Mouse (Mus musculus): ENCODE results near the gene Dhdds. TPM values are rescaled to one million over a fixed set of nuclear protein-coding genes. Genes with fewer than 3 reads are reported as not detected.
"Not testable (repeated sequence)": the region's sequence is repeated elsewhere in the genome, so short reads cannot be mapped to it uniquely, and the experiment has no call there.

Gene Dhdds
- polyA plus RNA-seq, 1 experiment from 2014 or later, result 38.1 TPM

DNA sequence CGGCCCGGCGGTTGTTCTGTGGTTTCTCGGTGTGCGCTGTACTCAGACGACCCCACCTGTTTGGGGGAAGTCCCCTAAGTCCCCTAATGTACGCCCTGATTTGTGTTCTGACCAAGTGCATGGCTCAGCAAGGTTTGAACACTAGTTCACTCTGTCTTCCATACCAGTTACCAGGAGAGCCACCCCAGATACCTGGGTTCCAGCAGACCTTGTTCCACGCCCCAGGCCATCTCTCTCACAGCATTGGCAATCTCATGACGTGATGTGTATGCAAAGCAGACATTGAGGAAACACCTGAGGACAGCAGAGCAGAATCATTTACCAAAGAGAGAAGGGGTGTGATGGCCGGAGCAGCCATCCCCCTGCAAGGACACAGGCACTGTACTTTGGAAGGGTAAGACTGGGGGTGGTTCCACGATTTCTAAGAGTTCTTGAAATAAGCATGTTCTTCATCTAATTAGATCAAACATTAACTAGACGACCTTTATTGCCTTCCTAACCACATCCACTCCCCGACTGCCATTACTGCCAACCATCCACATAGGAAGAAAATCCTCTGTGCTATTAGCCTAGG lies 9.5 kb downstream of the Dhdds start:
- ATAC-seq (ENCODE audit: low FRiP score), result no peak
- Histone ChIP-seq H3K27ac (ENCODE audit: low read depth, low read length) (no peak overlapping the region), H3K9me3 (ENCODE audit: control insufficient read depth, low read length) (no peaks in the 10 kb centered on the region), H3K4me3 (ENCODE audit: low read depth, low read length) (no peak overlapping the region), H3K4me2 (replicated peaks; ENCODE audit: low read depth, low read length) (no peak overlapping the region), H3K36me3 (ENCODE audit: control insufficient read depth, insufficient read depth, low read length) (0 out of 2 replicates have a peak, but pooled peaks cover 3% of the 10 kb centered on the region), H3K27me3 (ENCODE audit: control insufficient read depth, insufficient read depth, low read length) (no peaks in the 10 kb centered on the region), H3K9ac (ENCODE audit: low read depth, low read length) (no peak overlapping the region), H3K4me1 (replicated peaks; ENCODE audit: control insufficient read depth, insufficient read depth, low read length) (no peaks in the 10 kb centered on the region)
- no peak for DNase-seq (ENCODE audit: low spot score)
- WGBS, result 90% methylated on average over 13 of the region's 13 CpGs

DNA sequence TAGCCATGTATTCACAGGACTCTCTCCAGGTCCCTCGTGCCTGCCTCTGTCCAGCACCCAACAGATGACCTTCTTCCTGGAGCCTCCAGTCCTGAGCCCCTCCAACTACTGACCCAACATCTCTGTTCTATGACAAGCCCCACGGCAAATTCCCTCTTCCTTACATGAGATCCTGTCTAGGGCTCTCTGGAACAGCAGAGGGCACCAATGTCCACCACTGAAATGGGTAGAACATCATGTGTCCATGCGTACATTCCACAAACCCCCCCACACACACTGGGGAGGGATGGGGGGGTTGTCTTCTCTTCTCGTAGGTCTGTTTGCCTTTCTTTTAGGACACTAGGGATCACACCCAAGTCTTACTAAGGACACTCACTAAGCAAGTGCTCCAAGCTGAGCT lies 10.7 kb downstream of the Dhdds start:
- Histone ChIP-seq H3K4me1 (replicated peaks; ENCODE audit: control insufficient read depth, insufficient read depth, low read length) (no peaks in the 10 kb centered on the region), H3K36me3 (ENCODE audit: control insufficient read depth, insufficient read depth, low read length) (0 out of 2 replicates have a peak, but pooled peaks cover 3% of the 10 kb centered on the region), H3K9me3 (ENCODE audit: control insufficient read depth, low read length) (no peaks in the 10 kb centered on the region), H3K4me2 (replicated peaks; ENCODE audit: low read depth, low read length) (no peak overlapping the region), H3K4me3 (ENCODE audit: low read depth, low read length) (no peak overlapping the region), H3K27me3 (ENCODE audit: control insufficient read depth, insufficient read depth, low read length) (no peaks in the 10 kb centered on the region), H3K9ac (ENCODE audit: low read depth, low read length) (no peak overlapping the region), H3K27ac (ENCODE audit: low read depth, low read length) (no peak overlapping the region)
- ATAC-seq (ENCODE audit: low FRiP score) (no peak), DNase-seq (ENCODE audit: low spot score) (no peak)
- 68% methylated on average over 4 of the region's 4 CpGs for WGBS

DNA sequence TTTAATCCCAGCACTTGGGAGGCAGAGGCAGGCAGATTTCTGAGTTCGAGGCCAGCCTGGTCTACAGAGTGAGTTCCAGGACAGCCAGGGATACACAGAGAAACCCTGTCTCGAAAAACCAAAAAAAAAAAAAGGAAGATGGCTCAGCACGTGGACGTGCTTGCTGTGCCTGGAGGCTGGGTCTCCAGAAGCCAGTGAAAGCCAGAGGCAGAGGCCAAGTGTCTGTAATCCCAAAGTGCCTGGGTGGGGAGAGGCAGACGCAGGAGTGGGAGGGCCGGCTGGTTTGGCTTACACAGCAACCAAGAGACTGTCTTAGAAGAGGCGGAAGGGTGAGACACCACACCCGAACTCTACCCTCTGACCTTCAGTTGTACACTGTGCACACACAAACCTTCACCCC lies 12.4 kb downstream of the Dhdds start:
- H3K4me2 ChIP-seq (replicated peaks; ENCODE audit: low read depth, low read length); H3K9ac ChIP-seq (ENCODE audit: low read depth, low read length); H3K27me3 ChIP-seq (ENCODE audit: control insufficient read depth, insufficient read depth, low read length); H3K27ac ChIP-seq (ENCODE audit: low read depth, low read length); H3K4me1 ChIP-seq (replicated peaks; ENCODE audit: control insufficient read depth, insufficient read depth, low read length); ATAC-seq (ENCODE audit: low FRiP score); H3K4me3 ChIP-seq (ENCODE audit: low read depth, low read length); DNase-seq (ENCODE audit: low spot score); H3K36me3 ChIP-seq (ENCODE audit: control insufficient read depth, insufficient read depth, low read length); H3K9me3 ChIP-seq (ENCODE audit: control insufficient read depth, low read length): not testable (repeated sequence)
- 88% methylated on average over 8 of the region's 8 CpGs for WGBS

- Histone ChIP-seq H3K4me3 (ENCODE audit: low read depth, low read length) (no peak overlapping the region), H3K9me3 (ENCODE audit: control insufficient read depth, low read length) (no peaks in the 10 kb centered on the region), H3K4me1 (replicated peaks; ENCODE audit: control insufficient read depth, insufficient read depth, low read length) (no peaks in the 10 kb centered on the region), H3K27ac (ENCODE audit: low read depth, low read length) (no peak overlapping the region), H3K9ac (ENCODE audit: low read depth, low read length) (no peak overlapping the region), H3K36me3 (ENCODE audit: control insufficient read depth, insufficient read depth, low read length) (0 out of 2 replicates have a peak, but pooled peaks cover 2% of the 10 kb centered on the region), H3K4me2 (replicated peaks; ENCODE audit: low read depth, low read length) (no peak overlapping the region), H3K27me3 (ENCODE audit: control insufficient read depth, insufficient read depth, low read length) (no peaks in the 10 kb centered on the region)
- WGBS, result 85% methylated on average over 13 of the region's 13 CpGs
- ATAC-seq (ENCODE audit: low FRiP score) (no peak), DNase-seq (ENCODE audit: low spot score) (no peak)
Observed at GRCm38 (mm10) chr4:133982936-133983335, 17.8 kb downstream of the Dhdds start.

DNA sequence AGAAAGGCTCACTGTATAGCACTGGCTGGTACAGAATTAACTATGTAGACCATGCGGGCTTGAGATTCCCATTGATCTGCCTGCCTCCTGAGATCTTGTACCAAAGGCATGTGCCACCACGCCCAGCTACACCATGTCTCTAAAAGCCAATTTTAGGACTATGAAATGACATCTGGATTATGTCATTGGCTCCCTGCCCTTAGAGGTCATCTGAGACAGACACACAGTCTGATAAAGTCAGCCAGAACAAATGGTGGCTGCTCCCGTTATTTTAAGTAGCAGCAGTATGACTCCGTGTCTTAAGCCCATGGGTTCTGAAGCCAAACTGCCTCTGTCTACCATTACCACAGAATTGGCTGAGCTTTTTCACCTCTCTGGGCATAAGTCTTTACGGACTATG lies 20.2 kb downstream of the Dhdds start:
- 93% methylated on average over 5 of the region's 5 CpGs for WGBS
- Histone ChIP-seq H3K4me3 (ENCODE audit: low read depth, low read length) (no peak overlapping the region), H3K27ac (ENCODE audit: low read depth, low read length) (no peak overlapping the region), H3K4me2 (replicated peaks; ENCODE audit: low read depth, low read length) (no peak overlapping the region), H3K36me3 (ENCODE audit: control insufficient read depth, insufficient read depth, low read length) (0 out of 2 replicates have a peak, but pooled peaks cover 2% of the 10 kb centered on the region), H3K4me1 (replicated peaks; ENCODE audit: control insufficient read depth, insufficient read depth, low read length) (no peaks in the 10 kb centered on the region), H3K27me3 (ENCODE audit: control insufficient read depth, insufficient read depth, low read length) (no peaks in the 10 kb centered on the region), H3K9ac (ENCODE audit: low read depth, low read length) (no peak overlapping the region), H3K9me3 (ENCODE audit: control insufficient read depth, low read length) (no peaks in the 10 kb centered on the region)
- DNase-seq (ENCODE audit: low spot score), result no peak
- no peak for ATAC-seq (ENCODE audit: low FRiP score)

GRCm38 (mm10) chr4:133978021-133978711 lies 22.6 kb downstream of the Dhdds start:
- ATAC-seq (ENCODE audit: low FRiP score), result no peak
- no peak overlapping the region for H3K9ac ChIP-seq (ENCODE audit: low read depth, low read length)
- DNase-seq (ENCODE audit: low spot score), result no peak

DNA sequence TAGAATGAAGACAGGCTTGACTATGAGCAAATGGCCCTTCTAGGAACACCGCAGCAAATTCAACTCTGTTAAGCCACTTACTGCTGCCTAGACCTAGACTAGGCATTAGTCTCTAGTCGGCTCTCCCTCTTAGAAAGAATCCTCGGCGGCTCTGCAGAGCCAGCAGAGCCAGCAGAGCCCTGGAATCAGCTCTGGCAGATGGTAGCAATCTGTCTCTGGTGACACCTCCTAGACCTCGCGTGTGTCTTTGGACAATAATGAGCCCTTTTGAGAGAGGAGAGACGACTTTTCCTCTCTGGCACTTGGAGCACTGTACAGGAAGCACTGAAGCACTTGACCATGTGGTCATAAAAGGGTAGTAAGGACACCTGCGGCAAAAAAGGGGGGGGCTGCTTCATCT lies 29.0 kb downstream of the Dhdds start:
- DNase-seq (ENCODE audit: low spot score) (no peak), ATAC-seq (ENCODE audit: low FRiP score) (no peak)
- Histone ChIP-seq H3K4me2 (replicated peaks; ENCODE audit: low read depth, low read length) (no peak overlapping the region), H3K36me3 (ENCODE audit: control insufficient read depth, insufficient read depth, low read length) (no peaks in the 10 kb centered on the region), H3K9me3 (ENCODE audit: control insufficient read depth, low read length) (no peaks in the 10 kb centered on the region), H3K4me1 (replicated peaks; ENCODE audit: control insufficient read depth, insufficient read depth, low read length) (peaks cover 6% of the 10 kb centered on the region; the same call in 1 of the 2 replicates), H3K9ac (ENCODE audit: low read depth, low read length) (no peak overlapping the region), H3K27me3 (ENCODE audit: control insufficient read depth, insufficient read depth, low read length) (no peaks in the 10 kb centered on the region), H3K27ac (ENCODE audit: low read depth, low read length) (no peak overlapping the region), H3K4me3 (ENCODE audit: low read depth, low read length) (no peak overlapping the region)
- 57% methylated on average over 8 of the region's 8 CpGs for WGBS

More at GRCm38 (mm10) chr4:133978021-133978711, 22.6 kb downstream of the Dhdds start:
- H3K36me3 ChIP-seq (ENCODE audit: control insufficient read depth, insufficient read depth, low read length), result 0 out of 2 replicates have a peak, but pooled peaks cover 2% of the 10 kb centered on the region
- H3K9me3 ChIP-seq (ENCODE audit: control insufficient read depth, low read length), result no peaks in the 10 kb centered on the region
- no peak overlapping the region for H3K4me2 ChIP-seq (replicated peaks; ENCODE audit: low read depth, low read length)
- H3K27me3 ChIP-seq (ENCODE audit: control insufficient read depth, insufficient read depth, low read length), result no peaks in the 10 kb centered on the region
- H3K27ac ChIP-seq (ENCODE audit: low read depth, low read length), result no peak overlapping the region
- no peak overlapping the region for H3K4me3 ChIP-seq (ENCODE audit: low read depth, low read length)
- 94% methylated on average over 10 of the region's 10 CpGs for WGBS
- H3K4me1 ChIP-seq (replicated peaks; ENCODE audit: control insufficient read depth, insufficient read depth, low read length), result no peaks in the 10 kb centered on the region

- H3K4me2 ChIP-seq (replicated peaks; ENCODE audit: low read depth, low read length), result no peak overlapping the region
- no peaks in the 10 kb centered on the region for H3K27me3 ChIP-seq (ENCODE audit: control insufficient read depth, insufficient read depth, low read length)
- DNase-seq (ENCODE audit: low spot score), result no peak
- no peak overlapping the region for H3K4me3 ChIP-seq (ENCODE audit: low read depth, low read length)
- no peaks in the 10 kb centered on the region for H3K36me3 ChIP-seq (ENCODE audit: control insufficient read depth, insufficient read depth, low read length)
- peak overlapping the region; percentile 31; the same call in 1 of the 2 replicates for H3K27ac ChIP-seq (ENCODE audit: low read depth, low read length)
- WGBS, result 81% methylated on average over 13 of the region's 13 CpGs
- peaks cover 6% of the 10 kb centered on the region; the same call in 1 of the 2 replicates for H3K4me1 ChIP-seq (replicated peaks; ENCODE audit: control insufficient read depth, insufficient read depth, low read length)
- no peaks in the 10 kb centered on the region for H3K9me3 ChIP-seq (ENCODE audit: control insufficient read depth, low read length)
- no peak for ATAC-seq (ENCODE audit: low FRiP score)
- H3K9ac ChIP-seq (ENCODE audit: low read depth, low read length), result no peak overlapping the region
Observed at GRCm38 (mm10) chr4:133970876-133971275, 29.8 kb downstream of the Dhdds start.

DNA sequence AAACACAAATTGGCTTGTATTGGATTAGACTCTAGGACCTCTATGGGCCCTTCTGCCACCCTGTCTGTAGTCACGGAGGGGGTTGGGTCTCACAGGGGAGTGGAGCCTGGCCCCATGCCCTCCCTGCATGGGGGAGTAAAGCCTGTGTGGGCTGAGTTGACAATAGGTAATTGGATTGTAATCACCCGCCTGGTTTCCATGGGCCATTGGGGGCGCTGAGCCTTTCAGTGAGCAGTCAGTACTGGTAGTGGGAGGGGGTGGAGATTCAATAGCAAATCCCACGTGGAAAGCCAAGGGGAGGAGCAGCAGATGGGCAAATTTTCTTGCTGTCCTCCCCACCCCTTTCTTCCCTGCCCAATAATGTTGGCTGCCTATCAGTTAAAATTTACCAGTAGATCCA lies 30.5 kb downstream of the Dhdds start:
- Histone ChIP-seq H3K36me3 (ENCODE audit: control insufficient read depth, insufficient read depth, low read length) (no peaks in the 10 kb centered on the region), H3K9ac (ENCODE audit: low read depth, low read length) (no peak overlapping the region), H3K27ac (ENCODE audit: low read depth, low read length) (peak overlapping the region; percentile 17; the same call in 1 of the 2 replicates), H3K9me3 (ENCODE audit: control insufficient read depth, low read length) (no peaks in the 10 kb centered on the region), H3K4me3 (ENCODE audit: low read depth, low read length) (no peak overlapping the region), H3K27me3 (ENCODE audit: control insufficient read depth, insufficient read depth, low read length) (no peaks in the 10 kb centered on the region), H3K4me1 (replicated peaks; ENCODE audit: control insufficient read depth, insufficient read depth, low read length) (peaks cover 6% of the 10 kb centered on the region; the same call in 1 of the 2 replicates), H3K4me2 (replicated peaks; ENCODE audit: low read depth, low read length) (no peak overlapping the region)
- WGBS, result 19% methylated on average over 4 of the region's 4 CpGs
- ATAC-seq (ENCODE audit: low FRiP score) (no peak), DNase-seq (ENCODE audit: low spot score) (peak; percentile 54)

All from hindbrain, embryonic 11.5 days (tissue).